Mouse (Mus musculus) cerebellum, adult 11 months (tissue): Measurements from ENCODE around the gene Klhdc7b.

Experiments used
- DNase-seq: peaks from one replicate; pipeline ENCODE4 v3.0.0; 2022

Gene Klhdc7b

DNA sequence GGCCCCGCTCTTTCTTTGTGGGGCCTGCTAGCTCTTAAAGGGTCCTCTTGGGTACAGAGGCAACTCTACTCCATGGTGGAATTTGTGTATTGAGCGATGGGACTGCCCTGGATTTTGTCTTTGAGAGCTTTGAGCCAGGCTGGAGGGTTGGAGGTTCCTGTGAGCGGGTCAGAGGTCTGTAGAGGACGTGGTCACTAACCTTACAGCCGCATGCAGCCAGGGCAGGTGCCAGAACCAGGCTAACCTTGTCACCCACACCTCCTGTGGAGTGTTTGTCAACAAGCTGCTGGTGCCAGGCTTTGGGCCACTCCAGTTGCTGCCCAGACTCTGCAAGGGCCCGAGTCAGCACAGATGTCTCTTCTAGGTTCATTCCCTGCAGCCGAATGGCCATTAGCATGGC is 8.7 kb upstream of the Klhdc7b start:
- no peak for DNase-seq

DNA sequence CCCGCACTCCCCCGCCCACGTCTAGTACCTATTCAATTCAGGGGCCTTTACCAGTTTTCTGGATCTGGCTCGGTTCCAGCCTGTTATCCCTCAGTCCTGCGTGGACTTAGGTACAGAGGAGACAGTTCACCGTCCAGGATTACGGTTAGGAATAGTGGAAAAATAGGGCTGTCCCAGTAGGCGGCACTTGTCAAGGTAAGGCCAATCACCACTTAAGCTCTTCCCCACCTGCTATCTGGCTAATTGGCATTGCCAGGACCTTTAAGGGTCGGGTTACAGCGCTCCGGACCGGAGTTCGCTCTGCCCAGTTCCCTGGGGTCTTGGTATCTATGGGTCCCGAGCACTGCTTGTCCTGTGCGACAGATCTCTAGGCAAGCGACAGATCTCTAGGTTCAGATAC is 7.8 kb upstream of the Klhdc7b start, which contains the start of gene Tymp:
Gene Tymp, minus strand, starts transcription at position 83 of the 400 bp plus-strand sequence.
- DNase-seq = no peak

DNA sequence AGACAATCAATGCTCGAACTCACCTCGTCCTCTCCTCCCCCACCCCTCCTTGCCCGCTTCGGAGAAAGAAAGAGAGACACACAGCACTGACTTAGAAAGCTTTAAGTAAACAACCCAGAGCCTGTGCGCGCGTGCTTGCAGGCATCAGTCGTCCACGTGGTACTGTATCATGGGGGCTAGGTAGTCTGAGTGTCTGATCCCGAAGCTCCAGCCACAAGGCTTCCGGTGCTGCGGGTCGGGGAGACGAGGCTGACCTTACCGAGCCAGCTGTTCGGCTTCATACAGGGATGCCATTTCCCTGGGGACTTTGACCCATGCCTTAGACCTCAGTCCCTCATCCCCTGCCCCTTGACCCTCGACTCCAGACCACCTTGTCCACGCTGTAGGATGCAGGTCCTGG is 7.4 kb upstream of the Klhdc7b start:
- no peak for DNase-seq

DNA sequence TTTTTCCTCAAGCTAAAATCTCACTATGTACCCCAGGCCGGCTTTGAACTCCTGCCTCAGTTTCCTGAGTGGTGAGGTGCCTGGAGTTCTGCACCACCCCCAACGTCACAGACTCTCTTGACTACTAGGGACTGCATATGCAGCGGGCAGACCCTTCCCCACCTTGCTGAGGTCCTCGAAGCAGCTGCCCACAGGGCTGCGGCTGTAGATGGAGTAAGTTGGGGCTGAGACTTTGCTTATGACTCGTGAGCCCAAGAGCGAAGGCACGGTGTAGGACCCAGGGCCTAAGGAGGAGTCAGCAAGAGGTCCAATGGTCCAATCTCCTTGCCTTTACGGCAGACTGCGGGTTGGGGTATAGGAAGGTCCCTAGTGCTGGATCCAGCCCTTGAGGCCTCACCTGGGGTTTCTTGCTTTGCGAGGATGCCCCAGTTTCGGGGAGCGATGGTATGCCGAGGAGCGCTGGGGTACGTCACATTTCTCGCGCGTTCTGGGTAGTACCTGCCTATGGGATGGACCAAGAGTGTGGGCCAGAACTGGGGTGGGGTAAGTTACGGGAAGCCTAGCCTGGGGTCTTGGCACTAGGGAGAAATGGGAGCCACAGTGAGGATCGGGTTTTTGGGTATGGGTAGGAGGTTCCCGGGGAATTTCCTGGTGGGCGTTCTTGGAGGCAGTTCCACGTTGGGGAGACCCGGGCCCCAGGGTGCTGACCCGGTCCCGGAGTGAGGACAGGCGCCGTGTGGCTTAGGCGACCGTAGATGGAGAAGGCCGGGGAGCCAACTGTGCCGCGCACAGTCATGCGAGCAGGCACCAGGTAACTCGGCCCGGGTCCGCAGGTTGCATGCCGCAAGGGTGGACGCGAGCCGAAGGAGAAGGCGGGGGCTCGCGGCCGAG is 6.5 kb upstream of the Klhdc7b start:
- DNase-seq = peak; percentile 57

DNA sequence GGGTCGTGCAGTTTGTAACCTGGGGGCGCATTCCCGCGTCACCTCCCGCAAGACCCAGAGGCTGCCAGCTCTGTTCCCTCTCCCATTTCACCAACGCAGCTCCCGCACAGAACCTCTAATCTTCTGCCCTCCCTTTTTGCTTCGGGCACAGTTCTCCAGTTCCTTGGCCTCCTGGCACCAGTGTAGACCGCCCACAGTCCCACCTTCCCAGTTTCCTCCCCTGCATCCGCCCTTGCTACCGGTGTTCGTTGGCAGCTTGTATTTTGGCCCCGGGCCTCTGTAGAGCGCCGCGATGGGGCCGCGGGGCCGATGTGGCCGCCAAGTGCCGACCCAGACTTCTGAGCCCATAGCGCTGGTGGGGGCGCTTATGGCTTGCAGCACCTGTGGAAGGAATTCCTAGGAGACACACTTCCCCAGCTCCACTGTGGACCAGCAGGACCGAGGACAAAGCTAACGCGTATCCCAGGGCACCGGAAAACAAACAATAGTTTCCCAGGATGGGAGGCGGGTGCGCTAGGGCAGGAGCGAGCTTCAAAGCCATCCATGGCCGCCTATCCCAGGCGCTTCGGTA is 5.8 kb upstream of the Klhdc7b start, which contains the start of gene Odf3b:
Gene Odf3b, minus strand, starts transcription at position 452 of the 571 bp plus-strand sequence.
- DNase-seq = peak; percentile 83

DNA sequence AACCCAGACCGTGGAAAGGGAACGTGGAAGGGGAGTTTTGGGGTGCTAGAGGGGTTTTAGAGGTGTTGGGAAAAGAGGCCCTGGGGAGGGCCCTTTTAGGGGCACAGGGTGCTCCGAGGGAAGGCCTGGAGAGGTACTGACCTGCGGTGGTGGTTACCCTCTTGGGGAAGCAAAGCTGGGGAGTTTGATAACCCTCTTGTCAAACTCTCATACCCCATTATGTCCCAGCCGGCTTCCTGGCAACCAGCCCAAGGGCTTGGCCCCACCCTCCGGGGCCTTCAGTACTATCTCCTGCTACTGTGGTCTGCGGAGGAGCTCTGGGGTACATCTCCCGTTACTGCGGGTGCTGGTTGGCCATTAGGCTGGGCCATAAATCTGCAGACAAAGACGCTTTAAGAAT is 5.3 kb upstream of the Klhdc7b start:
- DNase-seq = peak; percentile 65

DNA sequence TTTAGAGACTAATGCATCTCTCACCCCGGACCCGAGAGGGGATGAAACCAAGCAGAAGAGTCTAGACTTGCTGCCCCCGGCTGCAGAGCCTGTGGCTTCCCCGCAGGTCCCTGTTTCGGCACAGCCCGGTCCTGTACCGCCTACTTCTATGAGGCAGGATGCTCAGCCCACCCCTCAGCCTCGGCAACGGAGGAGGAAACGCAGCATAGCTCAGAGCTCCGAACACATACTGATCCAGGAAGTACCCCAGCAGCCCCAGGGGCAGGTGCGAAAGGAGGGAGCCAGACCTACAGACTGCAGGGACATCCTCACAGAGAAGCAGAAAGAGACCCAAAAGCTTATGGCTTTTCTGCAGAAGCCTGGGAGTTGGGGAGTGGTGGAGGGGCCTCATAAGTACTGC is 2.4 kb downstream of the Klhdc7b start:
- no peak for DNase-seq

DNA sequence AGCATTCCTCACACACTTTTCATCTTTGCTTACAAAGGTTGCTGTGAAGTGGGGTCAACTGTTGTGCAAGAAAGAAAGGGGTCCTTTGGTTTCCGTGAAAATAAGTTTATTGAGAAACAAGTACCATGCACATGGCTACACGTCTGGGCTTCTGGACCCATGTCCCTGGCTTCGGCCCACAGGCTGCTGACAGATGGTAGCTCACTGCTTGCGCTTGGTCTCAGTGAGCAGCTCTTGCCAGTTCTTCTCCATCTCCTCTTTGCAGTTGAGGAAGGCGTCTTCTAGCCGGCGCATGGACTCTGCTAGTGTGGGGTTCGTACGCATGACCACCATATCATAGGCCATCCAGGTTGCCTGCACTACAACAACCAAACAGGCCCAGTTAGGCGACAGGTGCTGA is 5.4 kb downstream of the Klhdc7b start:
- no peak for DNase-seq

DNA sequence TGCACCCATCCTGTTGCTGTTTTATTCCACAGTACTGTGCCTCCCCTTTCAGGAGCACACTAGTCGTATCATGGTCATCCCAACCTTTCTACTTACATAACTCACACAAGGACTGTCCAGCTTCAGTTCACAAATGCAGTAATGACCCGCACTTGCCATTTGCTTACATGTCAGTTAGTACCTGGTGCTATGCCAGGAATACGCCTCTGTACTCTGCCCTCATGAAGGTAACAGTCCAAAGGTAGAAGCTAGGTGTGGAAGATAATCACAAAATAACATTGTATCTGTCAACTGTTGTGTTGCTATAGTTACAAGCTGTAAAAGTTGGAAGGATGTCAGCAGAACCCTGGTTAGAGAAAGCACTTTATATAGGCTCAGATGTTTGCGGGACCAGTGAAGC is 12.2 kb downstream of the Klhdc7b start:
- DNase-seq = no peak

DNA sequence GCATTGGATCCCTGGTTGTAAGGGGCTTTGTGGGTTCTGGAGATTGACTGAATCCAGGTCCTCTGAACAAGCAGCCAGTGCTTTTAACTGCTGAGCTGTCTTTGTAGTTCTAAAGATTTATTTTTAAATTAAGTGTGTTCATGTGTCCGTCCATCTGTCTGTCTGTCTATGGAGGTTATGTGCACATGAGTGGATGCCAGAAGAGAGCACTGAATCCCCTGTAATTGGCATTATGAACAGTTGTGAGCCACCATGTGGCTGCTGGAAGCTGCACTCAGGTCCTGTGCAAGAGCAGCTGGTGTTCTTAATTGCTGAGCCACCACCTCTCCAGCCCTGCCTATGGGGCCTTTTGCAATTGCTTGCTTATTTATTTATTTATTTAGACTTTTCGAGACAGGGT is 13.4 kb downstream of the Klhdc7b start:
- no peak for DNase-seq

DNA sequence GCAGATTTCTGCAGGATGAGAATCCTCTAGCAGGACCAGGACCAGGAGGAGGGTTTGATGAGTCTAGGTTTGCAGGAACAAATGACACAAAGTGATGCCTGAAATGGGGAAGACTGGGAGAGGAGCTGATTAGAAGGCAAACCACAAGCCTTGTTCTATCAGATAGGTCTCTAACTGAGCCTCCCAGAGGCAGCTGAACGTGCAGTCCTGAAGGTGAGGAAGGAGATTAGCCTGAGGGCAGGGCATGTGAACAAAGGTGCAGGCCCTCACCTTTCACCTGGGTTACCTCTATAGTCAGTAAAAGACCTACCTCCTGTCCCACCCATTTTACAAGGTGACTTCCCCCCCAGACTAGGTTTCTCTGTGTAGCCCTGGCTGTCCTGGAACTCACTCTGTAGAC is 15.0 kb downstream of the Klhdc7b start:
- DNase-seq = no peak

DNA sequence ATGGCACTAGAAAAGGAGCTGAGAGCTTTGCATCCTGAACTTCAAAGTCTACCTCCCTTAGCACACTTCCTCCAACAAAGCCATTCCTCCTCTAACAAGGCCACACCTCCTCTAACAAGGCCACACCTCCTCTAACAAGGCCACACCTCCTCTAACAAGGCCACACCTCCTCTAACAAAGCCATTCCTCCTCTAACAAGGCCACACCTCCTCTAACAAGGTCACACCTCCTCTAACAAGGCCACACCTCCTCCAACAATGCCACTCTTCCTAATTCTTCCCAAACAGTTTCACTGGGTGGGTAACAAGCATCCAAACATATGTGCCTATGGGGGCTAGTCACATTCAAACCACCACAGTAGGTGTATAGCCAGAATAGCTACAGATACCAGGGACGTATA is 17.8 kb downstream of the Klhdc7b start:
- no peak for DNase-seq

DNA sequence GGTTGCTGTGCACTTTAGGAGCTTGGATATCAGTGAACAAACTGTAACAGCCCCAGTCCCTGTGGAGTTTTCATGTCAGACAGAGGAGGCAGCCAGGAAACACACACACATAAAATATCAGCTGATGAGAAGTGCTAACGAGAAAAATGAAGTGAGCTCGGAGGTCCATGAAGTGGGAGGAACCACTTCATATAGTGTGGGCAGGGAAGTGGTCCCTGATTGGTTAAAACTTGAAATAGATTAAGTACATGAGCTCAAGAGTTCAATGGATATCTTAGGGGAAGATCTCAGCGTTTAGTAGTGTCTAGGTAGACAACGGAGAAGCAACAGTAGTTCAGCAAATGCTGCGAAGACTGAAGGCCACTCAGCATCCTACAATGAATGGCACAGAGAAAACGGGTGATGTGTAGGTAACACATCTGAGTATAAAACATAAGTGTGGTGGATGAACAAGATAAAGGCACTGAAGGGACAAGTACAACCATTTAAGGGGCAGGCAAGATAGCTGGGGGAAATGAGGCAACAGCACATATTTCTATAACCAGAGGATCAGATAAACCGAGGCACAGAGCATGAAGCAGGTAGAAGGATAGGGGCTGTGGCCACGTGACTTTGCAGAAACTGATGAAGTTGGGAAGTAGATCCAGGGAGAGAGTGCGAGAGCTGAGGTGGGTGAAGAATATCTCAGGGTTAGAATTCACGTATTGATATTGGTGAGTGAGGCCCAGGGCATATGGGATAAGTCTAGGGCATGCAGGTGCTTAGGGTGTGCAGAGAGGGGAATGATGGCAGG is 20.3 kb downstream of the Klhdc7b start:
- no peak for DNase-seq

DNA sequence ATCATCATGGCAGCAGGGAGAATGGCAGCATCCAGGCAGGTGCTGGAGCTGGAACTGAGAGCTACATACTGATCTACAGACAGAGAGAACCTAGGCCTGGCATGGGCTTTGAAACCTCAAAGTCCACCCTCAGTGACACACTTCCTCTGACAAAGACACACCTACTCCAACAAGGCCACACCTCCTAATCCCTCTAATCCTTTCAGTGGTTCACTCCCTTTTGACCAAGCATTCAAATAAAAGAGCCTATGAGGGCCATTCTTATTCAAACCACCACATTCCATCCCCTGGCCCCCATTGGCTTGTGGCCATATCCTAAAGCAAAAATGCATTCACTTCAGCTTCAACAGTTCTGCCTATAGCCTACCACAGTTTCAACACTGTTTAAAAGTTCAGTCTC is 22.0 kb downstream of the Klhdc7b start:
- DNase-seq = no peak

DNA sequence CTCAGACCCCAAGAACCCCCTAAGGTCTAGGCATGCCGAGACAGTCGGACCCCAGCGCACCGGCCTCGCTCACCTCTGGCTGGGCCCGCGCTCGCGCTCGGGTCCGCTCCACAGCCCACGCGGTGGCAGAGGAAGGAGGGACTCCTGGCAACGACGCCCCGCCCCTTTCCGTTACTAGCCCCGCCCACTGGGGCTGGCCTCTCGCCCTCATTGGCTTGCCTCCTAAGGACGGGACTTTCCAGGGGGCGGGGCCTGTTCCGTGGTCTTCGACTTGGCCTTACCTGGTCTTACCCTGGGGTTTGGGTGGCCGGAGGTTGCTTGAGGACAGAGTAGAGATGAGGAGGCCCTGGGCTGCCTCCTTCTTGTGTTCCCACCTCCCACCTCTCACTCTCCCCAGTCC is 25.4 kb downstream of the Klhdc7b start, which contains the start of gene Syce3:
Gene Syce3, minus strand, starts transcription at position 386 of the 400 bp plus-strand sequence.
- DNase-seq = no peak

DNA sequence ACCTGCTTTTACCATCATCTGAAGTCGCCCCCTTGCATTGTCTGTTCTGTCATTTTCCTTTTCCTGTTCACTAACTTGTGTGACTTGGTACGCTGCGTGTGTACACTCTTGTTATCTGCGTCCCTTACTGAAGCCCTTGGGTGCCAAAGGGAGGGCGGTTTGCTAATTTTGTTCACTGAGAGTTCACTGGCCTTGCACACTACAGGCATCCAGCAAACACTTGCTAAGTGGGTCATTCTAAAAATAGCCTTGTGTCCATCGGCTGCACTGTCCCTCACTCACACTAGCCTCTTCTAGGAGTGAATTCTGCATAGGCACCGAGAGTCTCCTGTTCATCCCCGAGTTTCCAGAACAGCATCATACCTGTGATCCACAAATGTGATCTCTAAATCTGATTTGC is 30.6 kb downstream of the Klhdc7b start:
- DNase-seq = no peak

DNA sequence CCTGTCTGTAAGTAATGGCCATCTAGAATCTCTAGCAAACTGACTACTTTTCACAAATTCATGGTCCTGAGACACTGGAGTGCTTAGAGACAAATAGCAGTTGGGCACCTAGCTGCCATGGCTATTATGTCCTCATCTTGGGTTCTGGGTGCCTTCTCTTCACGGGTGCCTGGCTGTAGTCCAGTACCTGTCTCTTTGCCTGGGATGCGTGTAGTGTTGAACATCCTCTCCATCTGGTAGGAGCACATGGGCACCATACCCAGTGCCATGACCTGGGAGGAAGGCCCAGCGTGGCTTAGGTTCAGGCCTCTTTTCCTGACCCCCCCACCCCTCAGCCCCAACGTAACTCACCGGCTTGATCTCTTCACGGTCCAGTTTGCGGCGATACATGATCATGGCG is 37.2 kb downstream of the Klhdc7b start:
- no peak for DNase-seq

DNA sequence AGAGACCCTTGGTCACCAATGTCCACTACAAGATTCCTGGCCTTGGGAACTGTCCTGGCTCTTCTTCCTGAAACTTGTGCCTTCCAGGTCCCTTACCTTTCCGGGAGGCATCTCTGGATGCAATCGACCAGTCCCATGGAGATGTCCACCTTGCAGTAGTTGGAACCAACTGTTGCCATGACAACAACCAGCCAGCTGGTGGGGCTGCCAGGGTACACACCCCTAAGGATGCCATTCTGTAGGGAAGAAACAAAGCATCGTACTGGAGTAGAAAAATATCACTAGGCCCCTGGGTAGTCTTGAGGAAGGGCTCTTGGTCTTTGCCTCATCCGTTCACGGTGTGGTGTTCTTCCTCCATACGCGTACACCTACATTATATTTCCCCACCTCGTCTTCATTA is 39.9 kb downstream of the Klhdc7b start:
- DNase-seq = no peak

DNA sequence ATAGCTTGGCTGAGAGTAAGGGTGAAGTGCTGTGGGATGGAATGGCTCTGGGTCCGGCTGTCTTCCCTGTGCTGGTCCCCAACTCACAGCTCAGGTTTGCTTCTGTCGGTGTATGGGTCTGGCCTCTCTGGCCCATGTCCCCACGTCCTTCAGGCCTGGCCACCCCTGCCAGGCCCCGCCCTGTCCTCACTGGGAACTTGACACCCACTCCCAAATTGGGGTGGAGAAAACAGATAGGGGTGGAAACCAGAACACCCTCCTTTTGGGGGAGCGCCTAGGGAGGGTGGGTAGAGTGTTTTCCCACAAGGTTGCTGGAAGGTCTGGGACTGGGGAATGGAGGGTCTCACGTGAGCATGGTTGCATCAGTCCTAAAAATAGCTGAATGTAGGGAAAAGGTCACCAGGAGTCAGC is 41.0 kb downstream of the Klhdc7b start, which contains the start of gene Cpt1b:
Gene Cpt1b, minus strand, starts transcription at position 153 of the 411 bp plus-strand sequence.
- no peak for DNase-seq

DNA sequence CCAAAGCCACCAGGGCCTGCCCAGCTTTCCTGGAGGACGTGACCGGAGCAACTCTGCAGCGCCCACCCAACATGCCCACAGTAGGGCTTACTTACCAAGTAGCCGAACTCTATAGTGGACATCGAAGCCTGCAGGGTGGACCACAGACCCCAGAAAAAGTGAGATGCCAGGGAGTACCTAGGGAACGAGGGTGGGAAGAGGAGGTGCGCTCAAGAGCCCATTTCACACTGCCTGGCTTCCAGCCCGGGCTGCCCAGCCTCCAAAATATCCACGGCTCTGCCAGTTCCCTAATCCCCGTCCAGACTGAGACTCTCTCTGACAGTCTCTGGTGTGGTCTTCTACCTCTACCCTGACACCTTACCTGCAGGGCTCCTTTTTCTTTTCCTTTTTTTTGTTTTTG is 42.0 kb downstream of the Klhdc7b start:
- DNase-seq = no peak

DNA sequence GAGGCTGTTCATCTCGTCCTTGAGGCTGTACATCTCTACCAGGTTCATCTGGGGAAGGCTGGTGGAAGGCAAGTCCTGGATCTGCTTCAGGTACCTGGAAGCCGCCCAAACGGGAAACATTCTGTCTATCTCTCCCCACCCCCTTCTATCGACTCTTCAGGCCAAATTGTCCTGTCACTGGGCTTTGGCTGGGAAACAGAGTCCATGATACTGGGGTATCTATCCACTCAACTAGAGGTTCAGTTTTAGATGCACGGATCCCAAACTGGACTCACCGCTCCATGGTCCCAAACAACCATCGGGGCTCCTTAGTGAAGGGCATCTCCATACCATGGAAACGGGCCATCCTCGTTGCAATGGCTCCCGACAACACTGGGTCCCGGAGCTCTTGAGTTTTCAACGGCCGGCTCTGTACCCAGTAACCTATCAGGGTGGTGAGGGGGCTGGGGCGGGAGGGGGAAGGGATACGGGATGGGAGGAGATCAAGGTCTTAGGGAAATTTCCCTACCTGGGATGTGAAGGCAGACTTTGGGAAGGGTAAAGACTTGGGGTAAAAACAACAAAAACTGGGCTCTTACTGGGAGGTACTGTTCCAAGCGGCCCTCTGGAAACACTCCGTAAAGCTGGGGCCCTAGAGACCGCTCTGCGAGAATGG is 43.5 kb downstream of the Klhdc7b start:
- DNase-seq = no peak

DNA sequence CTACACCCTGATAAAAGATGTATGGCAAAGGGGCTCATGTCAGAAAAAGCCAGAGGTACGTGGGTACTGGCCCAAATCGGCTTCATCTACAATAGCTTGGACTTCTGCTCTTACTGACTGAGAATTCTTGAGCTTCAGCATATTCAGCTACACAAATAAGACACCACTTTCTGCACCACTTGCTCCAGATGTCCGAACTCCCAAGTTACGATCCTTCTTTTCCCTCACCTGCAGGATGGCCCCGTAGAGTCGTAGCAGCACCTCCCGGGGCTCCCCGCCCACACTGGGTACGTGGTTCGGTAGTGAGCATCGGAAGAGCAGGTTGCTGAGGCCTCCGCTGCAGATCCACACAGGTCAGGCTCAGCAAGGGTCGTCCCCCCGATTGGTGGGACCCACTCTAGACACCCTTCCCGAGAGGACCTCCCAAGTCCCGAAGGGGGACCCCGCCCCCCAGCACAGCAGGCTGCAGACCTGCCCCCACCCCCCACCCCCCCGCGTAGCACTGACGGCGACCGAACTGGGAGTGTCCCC is 44.2 kb downstream of the Klhdc7b start:
- DNase-seq = no peak
